Mouse (Mus musculus) left cerebral cortex, adult 11 months (tissue): ENCODE measurements around the gene Vmn2r100.

Experiments used
- DNase-seq: peaks from one replicate; pipeline ENCODE4 v3.0.0; 2022; ENCODE audit warnings: low spot score

The Vmn2r100 gene

DNA sequence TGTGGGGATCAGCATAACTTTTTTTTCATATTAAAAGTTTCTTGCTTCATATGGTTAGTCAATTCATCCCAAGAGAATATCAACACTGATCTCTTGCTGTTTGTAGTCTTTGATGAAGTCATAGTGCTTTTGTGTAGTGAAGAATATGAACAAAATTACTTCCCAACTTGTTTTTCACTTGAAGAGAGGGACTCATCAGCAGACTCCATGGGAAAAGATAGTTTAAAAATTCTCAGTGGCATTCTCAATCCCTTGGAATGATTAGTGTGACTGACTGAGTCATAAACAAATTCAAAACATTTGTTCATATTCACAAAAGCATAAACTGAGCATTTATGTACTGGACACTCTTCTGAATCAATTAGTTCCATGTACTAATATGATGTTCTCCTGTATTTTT, at the start of gene Vmn2r100:
Gene Vmn2r100, plus strand, starts transcription at position 301 of the 400 bp plus-strand sequence.
- DNase-seq, result no peak

DNA sequence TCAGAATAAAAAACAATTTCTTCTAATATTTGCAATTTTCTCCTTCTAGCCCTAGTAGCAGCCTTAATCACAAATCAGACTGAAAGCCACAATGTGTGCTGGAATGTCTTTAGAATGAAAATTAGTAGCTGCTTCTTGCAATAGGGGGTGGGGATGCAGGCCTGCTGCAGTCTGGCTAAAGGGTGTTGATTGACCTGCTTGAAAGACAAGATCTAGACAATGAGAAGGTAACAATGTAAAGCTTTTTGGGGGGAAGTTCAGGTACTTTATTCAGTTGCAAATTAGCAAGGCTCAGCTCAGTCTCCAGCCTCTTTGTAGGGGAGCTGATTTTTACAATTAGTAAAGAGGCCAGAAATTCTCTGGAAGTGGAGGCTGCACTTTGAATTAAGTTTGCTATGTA, 21.7 kb upstream of the Vmn2r100 start:
- no peak for DNase-seq

DNA sequence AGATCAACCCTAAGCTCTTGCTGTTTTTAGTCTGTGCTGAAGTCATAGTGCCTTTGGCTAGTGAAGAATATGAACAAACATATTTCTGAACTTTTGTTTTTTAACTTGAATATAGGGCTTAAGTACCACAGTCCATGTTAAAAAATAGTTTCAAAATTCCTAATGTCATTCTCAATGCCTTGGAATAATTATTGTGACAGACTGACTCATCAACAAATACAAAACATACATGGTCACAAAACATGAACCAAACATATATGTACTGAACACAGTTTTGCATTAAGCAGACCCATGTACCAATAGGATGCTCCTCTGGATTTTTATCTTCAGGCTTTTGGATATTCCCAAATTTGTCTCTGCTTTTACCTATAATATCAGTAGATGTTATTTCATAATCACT, 72.4 kb downstream of the Vmn2r100 start, which contains the start of gene Vmn2r101:
Gene Vmn2r101, plus strand, starts transcription at position 301 of the 400 bp plus-strand sequence.
- DNase-seq, result no peak
